12 mouse cellular contexts compared by ENCODE assay signal in genomic region chr3:53046371-53046770, GRCm38 (mm10). TPM values are rescaled to one million over a fixed set of nuclear protein-coding genes. Genes with fewer than 3 reads are reported as not detected.
DNase-seq lines count a peak whose midpoint lies in the region; ATAC-seq and TF ChIP-seq lines count a peak whose summit lies in the region.
"Had no signal": no experiment of that assay in that cellular context is flagged by ENCODE, and none has a peak within 500 bp of the region (broad histone marks: within the 10 kb centered on the region; RNA-seq: fewer than 3 reads in every experiment).

No protein-coding gene starts in this region.

- ATAC-seq in cerebellum, adult (ENCODE audit: insufficient number of reproducible peaks, low FRiP score, low TSS enrichment), result peak; percentile 85
- no peak for ATAC-seq in intestine, embryonic 14.5 days (replicated peaks; ENCODE audit: low FRiP score, low TSS enrichment, low read depth)
- no peak for ATAC-seq in intestine, embryonic 15.5 days
- no peak for ATAC-seq in midbrain, embryonic 15.5 days (replicated peaks)
- ATAC-seq in midbrain, embryonic 13.5 days, result no peak
- no peak for ATAC-seq in stomach, postnatal 0 days (ENCODE audit: low FRiP score, low TSS enrichment)
- ATAC-seq: forebrain, embryonic 15.5 days had no signal

- H3K4me2 ChIP-seq in intestine, embryonic 14.5 days (ENCODE audit: low read length), result 0 out of 2 replicates have a peak overlapping the region, but pooled peaks have one; percentile 13
- H3K4me2 ChIP-seq in intestine, embryonic 15.5 days (replicated peaks), result no peak overlapping the region
- H3K4me2 ChIP-seq in midbrain, embryonic 15.5 days, result 0 out of 2 replicates have a peak overlapping the region, but pooled peaks have one; percentile 2
- no peak overlapping the region for H3K4me2 ChIP-seq in midbrain, embryonic 13.5 days (replicated peaks)
- no peak overlapping the region for H3K4me2 ChIP-seq in stomach, postnatal 0 days (replicated peaks; ENCODE audit: low read depth)
- H3K4me2 ChIP-seq: forebrain, embryonic 15.5 days had no signal

- no peak for DNase-seq in cerebellum, postnatal 4 days (ENCODE audit: low spot score in 2 of 2)
- no peak for DNase-seq in intestine, embryonic 14.5 days (ENCODE audit: low spot score)
- DNase-seq in lung, postnatal 10 days, result peak; percentile 40
- no peak for DNase-seq in stomach, postnatal 0 days (ENCODE audit: low spot score)
- DNase-seq: layer of hippocampus, postnatal 36 days; midbrain, embryonic 14.5 days had no signal

- H3K4me1 ChIP-seq in intestine, embryonic 14.5 days (replicated peaks; ENCODE audit: control insufficient read depth, insufficient read depth, low read length), result peaks cover 9% of the 10 kb centered on the region; the same call in 1 of the 2 replicates
- peaks cover 11% of the 10 kb centered on the region; the same call in 1 of the 2 replicates for H3K4me1 ChIP-seq in intestine, embryonic 15.5 days (replicated peaks)
- peaks cover 21% of the 10 kb centered on the region for H3K4me1 ChIP-seq in midbrain, embryonic 15.5 days
- H3K4me1 ChIP-seq in midbrain, embryonic 13.5 days (replicated peaks), result peaks cover 30% of the 10 kb centered on the region
- no peaks in the 10 kb centered on the region for H3K4me1 ChIP-seq in stomach, postnatal 0 days (replicated peaks; ENCODE audit: control insufficient read depth, insufficient read depth)

- H3K27ac ChIP-seq in intestine, embryonic 14.5 days (ENCODE audit: low read depth), result no peak overlapping the region
- H3K27ac ChIP-seq in intestine, embryonic 15.5 days, result no peak overlapping the region
- H3K27ac ChIP-seq in midbrain, embryonic 15.5 days, result no peak overlapping the region
- H3K27ac ChIP-seq in midbrain, embryonic 13.5 days, result no peak overlapping the region
- no peak overlapping the region for H3K27ac ChIP-seq in stomach, postnatal 0 days (replicated peaks)
- H3K27ac ChIP-seq: forebrain, embryonic 15.5 days; liver, embryonic 14.5 days had no signal

- 76% methylated on average over 6 of the region's 6 CpGs for WGBS in intestine, embryonic 14.5 days
- WGBS in intestine, embryonic 15.5 days, result 64% methylated on average over 6 of the region's 6 CpGs
- 83% methylated on average over 6 of the region's 6 CpGs for whole genome bisulfite sequencing in midbrain, embryonic 15.5 days
- 85% methylated on average over 6 of the region's 6 CpGs for WGBS in midbrain, embryonic 13.5 days
- 73% methylated on average over 6 of the region's 6 CpGs for WGBS in stomach, postnatal 0 days

- H3K4me3 ChIP-seq in intestine, embryonic 14.5 days (ENCODE audit: low read depth, low read length), result no peak overlapping the region
- no peak overlapping the region for H3K4me3 ChIP-seq in intestine, embryonic 15.5 days (replicated peaks)
- no peak overlapping the region for H3K4me3 ChIP-seq in midbrain, embryonic 15.5 days
- H3K4me3 ChIP-seq in midbrain, embryonic 13.5 days (replicated peaks), result no peak overlapping the region
- no peak overlapping the region for H3K4me3 ChIP-seq in stomach, postnatal 0 days (ENCODE audit: low read depth, low read length)
- H3K4me3 ChIP-seq: forebrain, embryonic 15.5 days had no signal

- TF ChIP-seq CTCF in stomach, postnatal 0 days (IDR thresholded peaks at IDR 0.05; ENCODE audit: low read depth), result no peak

- H3K27me3 ChIP-seq in intestine, embryonic 14.5 days (replicated peaks; ENCODE audit: control insufficient read depth, insufficient read depth, low read length), result peaks cover 7% of the 10 kb centered on the region; the same call in 1 of the 2 replicates
- peaks cover 8% of the 10 kb centered on the region; the same call in 1 of the 2 replicates for H3K27me3 ChIP-seq in intestine, embryonic 15.5 days (replicated peaks)
- 0 out of 2 replicates have a peak, but pooled peaks cover 5% of the 10 kb centered on the region for H3K27me3 ChIP-seq in midbrain, embryonic 15.5 days (replicated peaks)
- H3K27me3 ChIP-seq in midbrain, embryonic 13.5 days, result 0 out of 2 replicates have a peak, but pooled peaks cover 9% of the 10 kb centered on the region
- H3K27me3 ChIP-seq in stomach, postnatal 0 days (ENCODE audit: control insufficient read depth, insufficient read depth, low read length), result no peaks in the 10 kb centered on the region
- H3K27me3 ChIP-seq: forebrain, embryonic 15.5 days had no signal

- TF ChIP-seq EP300 in stomach, postnatal 0 days (optimal IDR thresholded peaks at IDR 0.05), result no peak

- no peaks in the 10 kb centered on the region for H3K36me3 ChIP-seq in intestine, embryonic 14.5 days (ENCODE audit: control insufficient read depth, insufficient read depth, low read length)
- no peaks in the 10 kb centered on the region for H3K36me3 ChIP-seq in intestine, embryonic 15.5 days
- H3K36me3 ChIP-seq in midbrain, embryonic 15.5 days (replicated peaks), result no peaks in the 10 kb centered on the region
- no peaks in the 10 kb centered on the region for H3K36me3 ChIP-seq in midbrain, embryonic 13.5 days
- H3K36me3 ChIP-seq in stomach, postnatal 0 days (ENCODE audit: control insufficient read depth, insufficient read depth, low read length), result no peaks in the 10 kb centered on the region
- H3K36me3 ChIP-seq: forebrain, embryonic 15.5 days had no signal

- no peak overlapping the region for H3K9ac ChIP-seq in intestine, embryonic 14.5 days (ENCODE audit: low read length)
- no peak overlapping the region for H3K9ac ChIP-seq in intestine, embryonic 15.5 days
- H3K9ac ChIP-seq in midbrain, embryonic 15.5 days, result no peak overlapping the region
- no peak overlapping the region for H3K9ac ChIP-seq in midbrain, embryonic 13.5 days (replicated peaks)
- H3K9ac ChIP-seq in stomach, postnatal 0 days (ENCODE audit: low read length), result no peak overlapping the region
- H3K9ac ChIP-seq: forebrain, embryonic 15.5 days; liver, embryonic 14.5 days had no signal

- H3K9me3 ChIP-seq in intestine, embryonic 14.5 days (ENCODE audit: control insufficient read depth, low read length), result no peaks in the 10 kb centered on the region
- no peaks in the 10 kb centered on the region for H3K9me3 ChIP-seq in intestine, embryonic 15.5 days
- H3K9me3 ChIP-seq in midbrain, embryonic 15.5 days, result no peaks in the 10 kb centered on the region
- H3K9me3 ChIP-seq in midbrain, embryonic 13.5 days, result no peaks in the 10 kb centered on the region
- H3K9me3 ChIP-seq in stomach, postnatal 0 days (ENCODE audit: control insufficient read depth, low read length), result no peaks in the 10 kb centered on the region
- H3K9me3 ChIP-seq: forebrain, embryonic 15.5 days had no signal

RNA-seq across cellular contexts. Expression of gene Lhfp, which starts 5.0 kb away (rescaled TPM):
- 39.9 and 43.1 TPM in 2 replicates for polyA plus RNA-seq in intestine, embryonic 14.5 days (2014; fragmentation: Nextera tagmentation; extraction: Ambion mirVana)
- 41.0 and 42.8 TPM in 2 replicates for polyA plus RNA-seq in intestine, embryonic 15.5 days (2015; fragmentation: Nextera tagmentation; extraction: Ambion mirVana)
- polyA plus RNA-seq in midbrain, embryonic 15.5 days (2015; fragmentation: Nextera tagmentation; extraction: Ambion mirVana), result 64.8 and 65.0 TPM in 2 replicates
- 47.3 and 48.8 TPM in 2 replicates for polyA plus RNA-seq in midbrain, embryonic 13.5 days (2015; fragmentation: Nextera tagmentation; extraction: Ambion mirVana)
- 37.4 and 39.3 TPM in 2 replicates for polyA plus RNA-seq in stomach, postnatal 0 days (2015; fragmentation: Nextera tagmentation; extraction: Ambion mirVana)

RNA-seq across cellular contexts. Expression of gene Cog6, which starts 29.3 kb away (rescaled TPM):
- polyA plus RNA-seq in intestine, embryonic 14.5 days (2014; fragmentation: Nextera tagmentation; extraction: Ambion mirVana), result 40.0 and 42.4 TPM in 2 replicates
- polyA plus RNA-seq in intestine, embryonic 15.5 days (2015; fragmentation: Nextera tagmentation; extraction: Ambion mirVana), result 35.7 and 38.6 TPM in 2 replicates
- 59.6 and 63.8 TPM in 2 replicates for polyA plus RNA-seq in midbrain, embryonic 15.5 days (2015; fragmentation: Nextera tagmentation; extraction: Ambion mirVana)
- polyA plus RNA-seq in midbrain, embryonic 13.5 days (2015; fragmentation: Nextera tagmentation; extraction: Ambion mirVana), result 57.9 and 59.9 TPM in 2 replicates
- polyA plus RNA-seq in stomach, postnatal 0 days (2015; fragmentation: Nextera tagmentation; extraction: Ambion mirVana), result 25.1 and 25.7 TPM in 2 replicates

Comparison
In these comparisons a context has a peak if more than half of its experiments do, and no peak if none do; other contexts are left out.
1. H3K4me2 ChIP-seq: peak in intestine, embryonic 14.5 days (single experiment) and midbrain, embryonic 15.5 days (single experiment); none in intestine, embryonic 15.5 days (single experiment), midbrain, embryonic 13.5 days (single experiment) and stomach, postnatal 0 days (single experiment).